Mouse (Mus musculus) testis, adult 10 weeks (tissue): ENCODE data around the gene Ifitm3. TPM values are rescaled to one million over a fixed set of nuclear protein-coding genes. Genes with fewer than 3 reads are reported as not detected.

Source experiments
- polyA plus RNA-seq: library from polyadenylated mRNA; stranded (reverse); fragments of 350-450 nt; fragmentation: Illumina TruSeq; extraction: RNeasy Lipid Tissue Mini Kit (QIAGEN cat#74804); gene quantifications from one replicate; pipeline ENCODE4 v1.2.3, GENCODE M21; 2014; ENCODE audit warnings: low read depth, low replicate concordance

Gene Ifitm3
- polyA plus RNA-seq = 1.7 TPM

GRCm38 (mm10) chr7:141010593-141010992 lies at the start of gene Ifitm3:
Gene Ifitm3 (minus strand): TSS chr7:141010770.

GRCm38 (mm10) chr7:141028831-141029230 lies 18.3 kb upstream of the Ifitm3 start, which contains the start of gene Gm17387:
Gene Gm17387 (plus strand): TSS chr7:141029131.

GRCm38 (mm10) chr7:141017824-141018223 lies 7.3 kb upstream of the Ifitm3 start, which contains the start of gene Ifitm6:
Gene Ifitm6 (minus strand): TSS chr7:141017924.

GRCm38 (mm10) chr7:140966921-140967320 lies 43.6 kb downstream of the Ifitm3 start, which contains the start of gene Ifitm1:
Gene Ifitm1 (plus strand): TSS chr7:140967221.

Other genes starting within 250 kb of the Ifitm3 start
- 1.8 TPM for gene Cyp2e1, start 247.0 kb downstream of the Ifitm3 start, polyA plus RNA-seq
- gene Syce1, start 222.9 kb downstream of the Ifitm3 start, polyA plus RNA-seq = 395 TPM
- gene Zfp941, start 188.6 kb downstream of the Ifitm3 start, polyA plus RNA-seq = 5.9 TPM
- gene Urah, start 175.8 kb downstream of the Ifitm3 start, polyA plus RNA-seq = not detected
- gene Scgb1c1, start 165.2 kb downstream of the Ifitm3 start, polyA plus RNA-seq = not detected
- gene Odf3, start 163.0 kb downstream of the Ifitm3 start, polyA plus RNA-seq = 8.1 TPM
- not detected for gene Gm45785, start 154.4 kb downstream of the Ifitm3 start, polyA plus RNA-seq
- gene Ric8a, start 153.8 kb downstream of the Ifitm3 start, polyA plus RNA-seq = 2.5 TPM
- 4.3 TPM for gene Bet1l, start 153.2 kb downstream of the Ifitm3 start, polyA plus RNA-seq
- 142 TPM for gene Psmd13, start 128.8 kb downstream of the Ifitm3 start, polyA plus RNA-seq
- gene Sirt3, start 128.5 kb downstream of the Ifitm3 start, polyA plus RNA-seq = 9.5 TPM
- gene Cox8b, start 110.3 kb downstream of the Ifitm3 start, polyA plus RNA-seq = not detected
- gene Nlrp6, start 89.9 kb downstream of the Ifitm3 start, polyA plus RNA-seq = not detected
- 0.11 TPM for gene Pgghg, start 69.4 kb downstream of the Ifitm3 start, polyA plus RNA-seq
- not detected for gene Ifitm5, start 60.5 kb downstream of the Ifitm3 start, polyA plus RNA-seq
- gene Gm45717, start 54.8 kb downstream of the Ifitm3 start, polyA plus RNA-seq = not detected
- 4.3 TPM for gene Ifitm2, start 54.8 kb downstream of the Ifitm3 start, polyA plus RNA-seq
- not detected for gene Ifitm1, start 43.5 kb downstream of the Ifitm3 start, polyA plus RNA-seq
- not detected for gene Ifitm6, start 7.2 kb upstream of the Ifitm3 start, polyA plus RNA-seq
- gene Gm17387, start 18.4 kb upstream of the Ifitm3 start, polyA plus RNA-seq = not detected
- 1.2 TPM for gene B4galnt4, start 50.3 kb upstream of the Ifitm3 start, polyA plus RNA-seq
- gene Pkp3, start 67.4 kb upstream of the Ifitm3 start, polyA plus RNA-seq = not detected
- gene Sigirr, start 89.8 kb upstream of the Ifitm3 start, polyA plus RNA-seq = not detected
- gene Ano9, start 107.0 kb upstream of the Ifitm3 start, polyA plus RNA-seq = 0.18 TPM
- 179 TPM for gene Ptdss2, start 111.6 kb upstream of the Ifitm3 start, polyA plus RNA-seq
- 0.41 TPM for gene Rnh1, start 162.1 kb upstream of the Ifitm3 start, polyA plus RNA-seq
- 6.3 TPM for gene Hras, start 183.2 kb upstream of the Ifitm3 start, polyA plus RNA-seq
- 9.5 TPM for gene Lrrc56, start 183.4 kb upstream of the Ifitm3 start, polyA plus RNA-seq
- 18.2 TPM for gene Lmntd2, start 203.3 kb upstream of the Ifitm3 start, polyA plus RNA-seq
- 2.4 TPM for gene Rassf7, start 205.1 kb upstream of the Ifitm3 start, polyA plus RNA-seq
- gene Phrf1, start 218.0 kb upstream of the Ifitm3 start, polyA plus RNA-seq = 24.6 TPM